Mouse (Mus musculus) olfactory bulb, adult 2 months (tissue): ENCODE results near the gene Wls. TPM values are rescaled to one million over a fixed set of nuclear protein-coding genes. Genes with fewer than 3 reads are reported as not detected.

Source experiments
- H3K27ac ChIP-seq: fragments of 200-500 bp; 2 replicates; pipeline ENCODE4 v1.5.1; 2012; ENCODE audit warnings: low read depth, low read length; ENCODE audit not compliant: insufficient read depth
- H3K4me1 ChIP-seq: fragments of 200-500 bp; 2 replicates; pipeline ENCODE4 v1.6.1; 2012; ENCODE audit warnings: low read length; ENCODE audit not compliant: control insufficient read depth, insufficient read depth
- H3K4me3 ChIP-seq: fragments of 200-500 bp; 2 replicates; pipeline ENCODE4 v1.5.1; 2012; ENCODE audit warnings: mild to moderate bottlenecking, low read depth, low read length, moderate library complexity; ENCODE audit not compliant: insufficient read depth
- CTCF ChIP-seq: fragments of 200-500 bp; IDR thresholded peaks from 2 replicates; pipeline ENCODE4 v1.5.1; 2012; ENCODE audit warnings: low read depth, mild to moderate bottlenecking, low read length, moderate library complexity; ENCODE audit not compliant: insufficient read depth
- POLR2A ChIP-seq: fragments of 200-500 bp; IDR thresholded peaks from 2 replicates; pipeline ENCODE4 v1.6.1; 2012; ENCODE audit warnings: mild to moderate bottlenecking, low read depth, low read length, moderate library complexity; ENCODE audit not compliant: insufficient read depth
- WGBS: fragments of 180-500 bp; shearing (Covaris S2); methylation state at CpG from one replicate; pipeline ENCODE4 v1.1.7; 2018; 5-methylcytosine and 5-hydroxymethylcytosine counted together
- polyA plus RNA-seq: library from polyadenylated mRNA; stranded (reverse); fragments of >200 nt; gene quantifications from 2 replicates; pipeline ENCODE4 v1.2.4, GENCODE M21; 2012; ENCODE audit warnings: low replicate concordance; ENCODE audit not compliant: missing spikeins, insufficient read depth, insufficient read length

Gene Wls
- polyA plus RNA-seq, 1 experiment = not detected

GRCm38 (mm10) chr3:159851476-159851875 is 12.0 kb downstream of the Wls start:
- 38% methylated on average over 2 of the region's 2 CpGs for WGBS
- no peak for TF ChIP-seq CTCF
- no peak for TF ChIP-seq POLR2A
- Histone ChIP-seq H3K4me3 (no peak overlapping the region), H3K27ac (no peak overlapping the region), H3K4me1 (peaks cover 2% of the 10 kb centered on the region; the same call in 1 of the 2 replicates)

- no peak overlapping the region for H3K4me3 ChIP-seq
- H3K4me1 ChIP-seq = peaks cover 2% of the 10 kb centered on the region; the same call in 1 of the 2 replicates
- WGBS = 41% methylated on average over 2 of the region's 2 CpGs
- H3K27ac ChIP-seq = no peak overlapping the region
- TF ChIP-seq CTCF (no peak), POLR2A (no peak)
Measured at GRCm38 (mm10) chr3:159851980-159852379, 12.5 kb downstream of the Wls start.

GRCm38 (mm10) chr3:159857112-159857511 is 17.6 kb downstream of the Wls start:
- no peaks in the 10 kb centered on the region for H3K4me1 ChIP-seq
- no peak overlapping the region for H3K27ac ChIP-seq
- WGBS = 39% methylated on average over 1 of the region's 1 CpGs
- TF ChIP-seq POLR2A (no peak), CTCF (no peak)
- H3K4me3 ChIP-seq = no peak overlapping the region

- H3K27ac ChIP-seq = no peak overlapping the region
- no peaks in the 10 kb centered on the region for H3K4me1 ChIP-seq
- H3K4me3 ChIP-seq = no peak overlapping the region
- TF ChIP-seq CTCF (no peak), POLR2A (no peak)
- 78% methylated on average over 1 of the region's 1 CpGs for WGBS
Measured at GRCm38 (mm10) chr3:159865691-159866090, 26.2 kb downstream of the Wls start.

- H3K4me3 ChIP-seq = no peak overlapping the region
- TF ChIP-seq POLR2A (no peak), CTCF (no peak)
- H3K4me1 ChIP-seq = no peaks in the 10 kb centered on the region
- no peak overlapping the region for H3K27ac ChIP-seq
Measured at GRCm38 (mm10) chr3:159878983-159879382, 39.5 kb downstream of the Wls start.

GRCm38 (mm10) chr3:159883325-159883724 is 43.9 kb downstream of the Wls start:
- H3K27ac ChIP-seq = peak overlapping the region; percentile 69
- TF ChIP-seq POLR2A (no peak), CTCF (no peak)
- H3K4me1 ChIP-seq = peaks cover 2% of the 10 kb centered on the region; the same call in 1 of the 2 replicates

GRCm38 (mm10) chr3:159884802-159885201 is 45.3 kb downstream of the Wls start:
- H3K4me3 ChIP-seq = no peak overlapping the region
- H3K4me1 ChIP-seq = peaks cover 2% of the 10 kb centered on the region; the same call in 1 of the 2 replicates
- TF ChIP-seq CTCF = no peak
- H3K27ac ChIP-seq = peak overlapping the region; percentile 91

More at GRCm38 (mm10) chr3:159883325-159883724, 43.9 kb downstream of the Wls start:
- 18% methylated on average over 2 of the region's 2 CpGs for WGBS
- H3K4me3 ChIP-seq = no peak overlapping the region

GRCm38 (mm10) chr3:159885271-159885670 is 45.8 kb downstream of the Wls start:
- Histone ChIP-seq H3K27ac (peak overlapping the region; percentile 91), H3K4me3 (no peak overlapping the region), H3K4me1 (peaks cover 2% of the 10 kb centered on the region; the same call in 1 of the 2 replicates)
- no peak for TF ChIP-seq POLR2A
- no peak for TF ChIP-seq CTCF
- WGBS = 4% methylated on average over 3 of the region's 3 CpGs

GRCm38 (mm10) chr3:159885781-159886400 is 46.4 kb downstream of the Wls start:
- 0% methylated on average over 1 of the region's 1 CpGs for WGBS
- Histone ChIP-seq H3K27ac (peak overlapping the region; percentile 82), H3K4me1 (peaks cover 2% of the 10 kb centered on the region; the same call in 1 of the 2 replicates), H3K4me3 (no peak overlapping the region)
- no peak for TF ChIP-seq POLR2A
- TF ChIP-seq CTCF = no peak
